9 mouse cellular contexts compared by ENCODE assay signal in the genomic region with DNA sequence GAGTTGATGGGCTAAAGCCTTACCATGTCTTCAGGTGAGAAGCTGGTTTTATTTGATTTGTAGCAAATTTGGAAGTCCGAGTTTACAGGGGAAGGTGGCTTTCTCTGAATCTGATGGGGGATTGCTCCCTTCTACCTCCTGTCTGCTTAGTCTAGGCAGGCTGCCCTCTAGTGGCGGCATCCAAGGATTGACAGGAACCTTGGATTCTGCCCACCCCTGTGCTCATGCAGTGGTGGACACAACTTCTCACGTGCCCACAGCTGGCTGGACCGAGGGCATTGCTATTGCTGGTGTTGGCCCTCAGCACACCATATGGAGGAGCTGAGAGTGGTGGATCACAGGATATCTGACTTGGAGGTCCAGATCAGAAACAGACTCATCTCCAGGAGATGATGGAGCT. TPM values are rescaled to one million over a fixed set of nuclear protein-coding genes. Genes with fewer than 3 reads are reported as not detected.
DNase-seq lines count a peak whose midpoint lies in the region; ATAC-seq and TF ChIP-seq lines count a peak whose summit lies in the region.
"Had no signal": no experiment of that assay in that cellular context is flagged by ENCODE, and none has a peak within 500 bp of the region (broad histone marks: within the 10 kb centered on the region; RNA-seq: fewer than 3 reads in every experiment).

No protein-coding gene starts in this region.

- H3K9me3 ChIP-seq in midbrain, postnatal 0 days (ENCODE audit: low read length) = no peaks in the 10 kb centered on the region

- H3K27me3 ChIP-seq in midbrain, postnatal 0 days (ENCODE audit: insufficient read depth, low read length) = no peaks in the 10 kb centered on the region
- no peaks in the 10 kb centered on the region for H3K27me3 ChIP-seq in thymus, adult 2 months (ENCODE audit: control insufficient read depth, insufficient read depth, low read length)

- peaks cover 18% of the 10 kb centered on the region; the same call in 1 of the 2 replicates for H3K36me3 ChIP-seq in midbrain, postnatal 0 days (ENCODE audit: insufficient read depth, low read length)
- peaks cover 4% of the 10 kb centered on the region for H3K36me3 ChIP-seq in thymus, adult 2 months (ENCODE audit: control insufficient read depth, insufficient read depth, low read length)

- H3K4me2 ChIP-seq in midbrain, postnatal 0 days (ENCODE audit: low read depth, low read length, poor library complexity, severe bottlenecking) = no peak overlapping the region

- H3K4me1 ChIP-seq in midbrain, postnatal 0 days (ENCODE audit: insufficient read depth, low read length) = no peaks in the 10 kb centered on the region
- H3K4me1 ChIP-seq in thymus, adult 2 months (replicated peaks; ENCODE audit: control insufficient read depth, insufficient read depth, low read length) = peaks cover 32% of the 10 kb centered on the region

- peak; percentile 39 for DNase-seq in gastrocnemius, adult 18-20 months (ENCODE audit: low spot score)
- DNase-seq in gastrocnemius, adult 8-10 months (ENCODE audit: low spot score in 2 of 2) = no peak
- peak; percentile 67 for DNase-seq in right cerebral cortex, adult 18-20 months
- no peak for DNase-seq in right cerebral cortex, postnatal 36 days (ENCODE audit: low spot score in 2 of 2)
- DNase-seq in cerebellum, postnatal 36 days = peak; percentile 73 to 74
- peak; percentile 56 to 86 for DNase-seq in kidney, postnatal 36 days
- DNase-seq in midbrain, postnatal 0 days (ENCODE audit: low spot score) = peak; percentile 42
- peak; percentile 77 for DNase-seq in thymus, adult 2 months

- no peak overlapping the region for H3K9ac ChIP-seq in midbrain, postnatal 0 days (replicated peaks; ENCODE audit: low read length, poor library complexity, severe bottlenecking)

- no peak overlapping the region for H3K27ac ChIP-seq in midbrain, postnatal 0 days (ENCODE audit: low read depth, low read length)
- H3K27ac ChIP-seq in thymus, adult 2 months (ENCODE audit: control insufficient read depth, insufficient read depth, low read length) = no peak overlapping the region

- ATAC-seq in midbrain, postnatal 0 days (ENCODE audit: low FRiP score) = no peak

- 38% methylated on average over 4 of the region's 4 CpGs for WGBS in midbrain, postnatal 0 days
- 28% methylated on average over 4 of the region's 4 CpGs for WGBS in thymus, adult 2 months

- H3K4me3 ChIP-seq in midbrain, postnatal 0 days (ENCODE audit: low read depth, low read length) = no peak overlapping the region
- H3K4me3 ChIP-seq in thymus, adult 2 months (ENCODE audit: control insufficient read depth, insufficient read depth, low read length) = no peak overlapping the region
- H3K4me3 ChIP-seq: myocyte had no signal

- peak; percentile 75 for TF ChIP-seq CTCF in midbrain, postnatal 0 days (IDR thresholded peaks at IDR 0.05)
- peak; percentile 83; the same call in 1 of the 2 replicates for TF ChIP-seq CTCF in thymus, adult 2 months (IDR thresholded peaks at IDR 0.05; ENCODE audit: borderline replicate concordance, control insufficient read depth, extremely low read depth, insufficient read depth, low read length, poor library complexity)

- TF ChIP-seq POLR2A in thymus, adult 2 months (IDR thresholded peaks at IDR 0.05; ENCODE audit: control insufficient read depth, extremely low read depth, insufficient read depth, low read length, poor library complexity) = no peak

RNA-seq across cellular contexts. Expression of a gene that starts 22.0 kb away (rescaled TPM):
- total RNA-seq in gastrocnemius, adult 18-20 months (2021) = 10 to 100 TPM; 15.6 to 17.1 TPM
- total RNA-seq in gastrocnemius, adult 8-10 months (2022) = 10 to 100 TPM; 14.7 to 15.7 (median 15.3) TPM
- 19.7 and 19.8 TPM in 2 replicates for total RNA-seq in midbrain, postnatal 0 days (2014; rRNA removed)
- 13.6 and 13.9 TPM in 2 replicates for polyA plus RNA-seq in midbrain, postnatal 0 days (2015; fragmentation: Nextera tagmentation; extraction: Ambion mirVana)
- polyA plus RNA-seq in thymus, adult 2 months (2012; rRNA removed) = 53.1 and 56.5 TPM in 2 replicates

RNA-seq across cellular contexts. Expression of a gene that starts 50.3 kb away (rescaled TPM):
- total RNA-seq in gastrocnemius, adult 18-20 months (2021) = 1 to 10 TPM; 4.3 to 5.1 TPM
- 1 to 10 TPM; 3.2 to 4.4 (median 3.8) TPM for total RNA-seq in gastrocnemius, adult 8-10 months (2022)
- total RNA-seq in midbrain, postnatal 0 days (2014; rRNA removed) = 35.8 and 37.0 TPM in 2 replicates
- 21.6 and 21.9 TPM in 2 replicates for polyA plus RNA-seq in midbrain, postnatal 0 days (2015; fragmentation: Nextera tagmentation; extraction: Ambion mirVana)
- polyA plus RNA-seq in thymus, adult 2 months (2012; rRNA removed) = 178 and 180 TPM in 2 replicates

Comparison
In these comparisons a context has a peak if more than half of its experiments do, and no peak if none do; other contexts are left out.
1. DNase-seq: peak in gastrocnemius, adult 18-20 months (single experiment), right cerebral cortex, adult 18-20 months (single experiment), cerebellum, postnatal 36 days (2 of 2), kidney, postnatal 36 days (2 of 2), midbrain, postnatal 0 days (single experiment) and thymus, adult 2 months (single experiment); none in gastrocnemius, adult 8-10 months (0 of 2) and right cerebral cortex, postnatal 36 days (0 of 2).